Mouse (Mus musculus): ENCODE data around the gene Sipa1l3. TPM values are rescaled to one million over a fixed set of nuclear protein-coding genes. Genes with fewer than 3 reads are reported as not detected.

The Sipa1l3 gene
- polyA plus RNA-seq, 1 experiment from 2014 or later = 16.8 TPM

DNA sequence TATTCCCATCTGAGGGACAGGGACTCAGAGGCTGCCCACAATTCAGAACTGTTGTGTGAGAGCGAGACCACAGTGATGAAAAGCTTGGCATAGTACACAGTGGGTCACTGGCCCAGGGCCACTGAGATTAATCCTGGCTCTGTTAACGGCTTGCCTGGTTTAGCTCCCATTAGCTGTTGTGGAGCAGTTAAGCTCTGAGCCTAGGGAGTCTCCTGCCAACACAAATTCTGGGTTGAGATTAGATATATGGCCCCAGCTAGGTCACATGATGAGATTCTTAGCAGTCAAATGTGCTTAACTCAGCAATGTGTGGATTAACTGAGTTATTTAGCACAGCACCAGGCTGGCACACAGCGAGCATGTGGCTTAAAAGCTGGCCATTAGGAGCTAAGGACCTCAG lies 121.0 kb downstream of the Sipa1l3 start:
- WGBS = 68% methylated on average over 3 of the region's 3 CpGs
- H3K27me3 ChIP-seq = no peaks in the 10 kb centered on the region
- no peak overlapping the region; the same call in 1 of the 2 replicates for H3K27ac ChIP-seq (replicated peaks)
- H3K4me1 ChIP-seq (replicated peaks) = peaks cover 6% of the 10 kb centered on the region; the same call in 1 of the 2 replicates
- no peak for ATAC-seq (ENCODE audit: low read depth)
- no peaks in the 10 kb centered on the region for H3K9me3 ChIP-seq
- no peak overlapping the region for H3K4me2 ChIP-seq
- no peak overlapping the region for H3K4me3 ChIP-seq
- no peak overlapping the region for H3K9ac ChIP-seq
- H3K36me3 ChIP-seq = peaks cover 63% of the 10 kb centered on the region

DNA sequence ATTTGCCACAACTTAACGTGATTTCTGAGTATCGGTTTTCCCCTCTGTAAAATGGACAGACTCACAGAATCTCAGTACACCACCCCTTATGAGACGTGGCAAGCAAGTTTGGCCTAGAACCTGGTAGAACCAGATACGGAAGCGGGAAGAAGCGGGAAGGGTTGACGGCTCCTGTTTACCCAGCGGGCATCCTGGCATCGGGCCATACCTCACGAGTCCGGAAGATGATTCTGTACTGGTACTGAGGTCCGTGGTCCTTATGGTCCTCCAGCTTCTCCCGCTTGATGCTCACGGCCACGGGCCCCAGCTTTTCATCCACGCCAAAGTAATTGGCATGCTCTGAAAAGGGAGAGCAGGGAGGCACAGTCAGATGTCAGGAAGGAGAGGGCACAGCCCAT lies 121.5 kb downstream of the Sipa1l3 start:
- no peak overlapping the region for H3K4me3 ChIP-seq
- H3K9ac ChIP-seq = no peak overlapping the region
- peaks cover 11% of the 10 kb centered on the region; the same call in 1 of the 2 replicates for H3K4me1 ChIP-seq (replicated peaks)
- peaks cover 63% of the 10 kb centered on the region for H3K36me3 ChIP-seq
- no peaks in the 10 kb centered on the region for H3K9me3 ChIP-seq
- no peaks in the 10 kb centered on the region for H3K27me3 ChIP-seq
- no peak overlapping the region for H3K4me2 ChIP-seq
- WGBS = 95% methylated on average over 16 of the region's 16 CpGs
- no peak overlapping the region; the same call in 1 of the 2 replicates for H3K27ac ChIP-seq (replicated peaks)
- no peak for ATAC-seq (ENCODE audit: low read depth)

- Histone ChIP-seq H3K27ac (replicated peaks) (no peak overlapping the region), H3K4me3 (no peak overlapping the region), H3K27me3 (no peaks in the 10 kb centered on the region), H3K36me3 (peaks cover 63% of the 10 kb centered on the region), H3K4me2 (no peak overlapping the region), H3K4me1 (replicated peaks) (peaks cover 12% of the 10 kb centered on the region; the same call in 1 of the 2 replicates), H3K9ac (no peak overlapping the region), H3K9me3 (no peaks in the 10 kb centered on the region)
- ATAC-seq (ENCODE audit: low read depth) = no peak
- WGBS = 92% methylated on average over 12 of the region's 12 CpGs
These were observed 122.1 kb downstream of the Sipa1l3 start for GRCm38 (mm10) chr7:29396216-29396942.

DNA sequence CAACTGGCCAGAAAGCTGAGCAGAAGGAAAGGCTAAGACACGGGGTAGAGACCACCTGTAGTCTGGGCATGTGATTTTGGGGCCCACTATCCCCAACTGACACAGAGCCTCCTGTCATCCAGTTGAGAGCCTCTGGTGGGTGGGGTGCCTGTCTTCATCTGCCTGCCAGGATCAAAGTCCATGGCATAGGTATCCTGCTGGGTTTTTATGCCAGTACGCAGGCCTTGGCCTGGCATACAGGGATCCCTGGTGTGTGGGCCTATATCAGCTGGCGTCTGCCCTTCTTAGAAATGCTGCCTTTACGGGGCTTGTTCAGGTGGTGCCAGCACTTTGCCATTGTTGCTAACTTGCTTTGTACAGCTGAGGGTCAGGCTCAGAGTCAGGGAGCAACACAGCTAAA lies 123.3 kb downstream of the Sipa1l3 start:
- H3K9me3 ChIP-seq = no peaks in the 10 kb centered on the region
- no peak overlapping the region for H3K4me3 ChIP-seq
- WGBS = 76% methylated on average over 4 of the region's 4 CpGs
- no peak overlapping the region for H3K9ac ChIP-seq
- no peak for ATAC-seq (ENCODE audit: low read depth)
- H3K4me1 ChIP-seq (replicated peaks) = peaks cover 17% of the 10 kb centered on the region
- peaks cover 53% of the 10 kb centered on the region for H3K36me3 ChIP-seq
- H3K27me3 ChIP-seq = no peaks in the 10 kb centered on the region
- no peak overlapping the region for H3K27ac ChIP-seq (replicated peaks)
- H3K4me2 ChIP-seq = no peak overlapping the region

- no peaks in the 10 kb centered on the region for H3K27me3 ChIP-seq
- no peak overlapping the region for H3K4me2 ChIP-seq
- no peaks in the 10 kb centered on the region for H3K9me3 ChIP-seq
- no peak for ATAC-seq (ENCODE audit: low read depth)
- no peak overlapping the region for H3K27ac ChIP-seq (replicated peaks)
- WGBS = 95% methylated on average over 10 of the region's 10 CpGs
- H3K4me1 ChIP-seq (replicated peaks) = peaks cover 21% of the 10 kb centered on the region
- no peak overlapping the region for H3K9ac ChIP-seq
- H3K4me3 ChIP-seq = no peak overlapping the region
- peaks cover 35% of the 10 kb centered on the region for H3K36me3 ChIP-seq
These were observed 125.1 kb downstream of the Sipa1l3 start for GRCm38 (mm10) chr7:29393292-29393691.

DNA sequence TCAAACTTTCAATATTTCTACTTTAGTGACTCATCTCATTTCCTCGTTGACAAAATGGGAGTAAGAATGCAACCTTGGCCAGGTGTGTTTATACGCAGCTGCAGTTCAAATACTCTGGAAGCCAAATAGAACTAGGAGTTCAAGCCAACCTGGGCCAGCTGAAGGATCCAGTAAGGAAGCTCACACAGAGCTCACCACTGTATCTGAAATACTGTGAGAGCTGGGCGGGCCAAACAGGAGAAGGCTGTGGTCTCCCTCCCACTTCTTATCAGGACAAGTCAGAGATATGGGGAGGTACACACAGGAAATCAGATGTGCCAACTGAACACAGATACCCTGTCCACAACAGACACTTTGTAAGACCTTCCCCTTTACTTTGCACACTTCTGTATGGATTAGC lies 125.6 kb downstream of the Sipa1l3 start:
- Histone ChIP-seq H3K27me3 (no peaks in the 10 kb centered on the region), H3K9me3 (no peaks in the 10 kb centered on the region), H3K27ac (replicated peaks) (no peak overlapping the region), H3K4me1 (replicated peaks) (peaks cover 19% of the 10 kb centered on the region), H3K36me3 (peaks cover 35% of the 10 kb centered on the region), H3K9ac (no peak overlapping the region), H3K4me2 (no peak overlapping the region), H3K4me3 (no peak overlapping the region)
- 88% methylated on average over 3 of the region's 3 CpGs for WGBS
- ATAC-seq (ENCODE audit: low read depth) = no peak

- H3K4me1 ChIP-seq (replicated peaks) = peaks cover 16% of the 10 kb centered on the region; the same call in 1 of the 2 replicates
- no peak overlapping the region for H3K4me2 ChIP-seq
- H3K36me3 ChIP-seq = peaks cover 43% of the 10 kb centered on the region
- no peak for ATAC-seq (ENCODE audit: low read depth)
- H3K9me3 ChIP-seq = no peaks in the 10 kb centered on the region
- H3K27me3 ChIP-seq = no peaks in the 10 kb centered on the region
- WGBS = 76% methylated on average over 25 of the region's 25 CpGs
- no peak overlapping the region for H3K9ac ChIP-seq
- no peak overlapping the region for H3K4me3 ChIP-seq
- H3K27ac ChIP-seq (replicated peaks) = 0 out of 2 replicates have a peak overlapping the region, but pooled peaks have one; percentile 14
These were observed 126.5 kb downstream of the Sipa1l3 start for GRCm38 (mm10) chr7:29391761-29392512.

GRCm38 (mm10) chr7:29391112-29391760 lies 127.2 kb downstream of the Sipa1l3 start:
- WGBS = 83% methylated on average over 15 of the region's 15 CpGs

GRCm38 (mm10) chr7:29390234-29390633 lies 128.2 kb downstream of the Sipa1l3 start:
- 0 out of 2 replicates have a peak overlapping the region, but pooled peaks have one; percentile 32 for H3K9ac ChIP-seq
- ATAC-seq (ENCODE audit: low read depth) = no peak
- WGBS = 69% methylated on average over 10 of the region's 10 CpGs
- peaks cover 46% of the 10 kb centered on the region for H3K36me3 ChIP-seq
- H3K9me3 ChIP-seq = no peaks in the 10 kb centered on the region
- H3K4me2 ChIP-seq = no peak overlapping the region
- H3K27me3 ChIP-seq = no peaks in the 10 kb centered on the region
- no peak overlapping the region for H3K27ac ChIP-seq (replicated peaks)
- H3K4me3 ChIP-seq = no peak overlapping the region
- peaks cover 16% of the 10 kb centered on the region; the same call in 1 of the 2 replicates for H3K4me1 ChIP-seq (replicated peaks)

More at GRCm38 (mm10) chr7:29391112-29391760, 127.2 kb downstream of the Sipa1l3 start:
- Histone ChIP-seq H3K4me1 (replicated peaks) (peaks cover 16% of the 10 kb centered on the region; the same call in 1 of the 2 replicates), H3K36me3 (peaks cover 47% of the 10 kb centered on the region), H3K9ac (no peak overlapping the region), H3K27ac (replicated peaks) (no peak overlapping the region), H3K4me2 (no peak overlapping the region), H3K9me3 (no peaks in the 10 kb centered on the region), H3K27me3 (no peaks in the 10 kb centered on the region), H3K4me3 (no peak overlapping the region)
- ATAC-seq (ENCODE audit: low read depth) = no peak

GRCm38 (mm10) chr7:29387524-29388068 lies 130.8 kb downstream of the Sipa1l3 start:
- H3K9me3 ChIP-seq = no peaks in the 10 kb centered on the region
- H3K4me1 ChIP-seq (replicated peaks) = peaks cover 16% of the 10 kb centered on the region; the same call in 1 of the 2 replicates
- no peak overlapping the region for H3K4me2 ChIP-seq
- no peak overlapping the region for H3K27ac ChIP-seq (replicated peaks)
- H3K27me3 ChIP-seq = no peaks in the 10 kb centered on the region
- 83% methylated on average over 17 of the region's 17 CpGs for WGBS
- no peak for ATAC-seq (ENCODE audit: low read depth)
- no peak overlapping the region for H3K4me3 ChIP-seq
- H3K9ac ChIP-seq = no peak overlapping the region
- peaks cover 36% of the 10 kb centered on the region for H3K36me3 ChIP-seq

DNA sequence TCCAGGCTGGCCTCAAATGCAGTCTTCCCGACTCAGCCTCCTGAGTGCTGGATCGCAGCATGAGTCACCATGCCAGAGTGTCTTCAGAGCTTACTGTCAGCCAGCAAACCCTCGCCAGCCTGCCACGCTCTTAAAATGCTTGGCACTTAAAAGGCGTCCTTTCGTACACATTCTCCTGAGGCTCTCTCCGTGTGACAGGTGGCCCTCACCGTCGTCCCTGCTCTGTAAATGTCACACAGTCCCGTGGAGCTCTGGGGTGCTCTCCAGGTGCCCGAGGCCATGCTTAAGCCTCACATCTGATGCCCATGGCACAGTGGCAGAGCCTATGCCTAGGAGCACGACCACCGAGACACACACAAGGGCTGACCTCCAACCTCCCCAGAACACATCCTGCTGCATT lies 132.1 kb downstream of the Sipa1l3 start:
- Histone ChIP-seq H3K36me3 (peaks cover 48% of the 10 kb centered on the region), H3K9me3 (no peaks in the 10 kb centered on the region), H3K4me3 (no peak overlapping the region), H3K4me1 (replicated peaks) (peaks cover 9% of the 10 kb centered on the region; the same call in 1 of the 2 replicates), H3K27ac (replicated peaks) (no peak overlapping the region), H3K9ac (no peak overlapping the region), H3K27me3 (no peaks in the 10 kb centered on the region), H3K4me2 (no peak overlapping the region)
- 87% methylated on average over 13 of the region's 13 CpGs for WGBS
- no peak for ATAC-seq (ENCODE audit: low read depth)
